Mouse (Mus musculus) left cerebral cortex, adult 18-20 months (tissue): Measurements from ENCODE around the gene Tceal7. TPM values are rescaled to one million over a fixed set of nuclear protein-coding genes. Genes with fewer than 3 reads are reported as not detected.
A peak's percentile ranks its signal among the peaks of the same experiment; 100 is the strongest.
"Not testable (repeated sequence)": the region's sequence is repeated elsewhere in the genome, so short reads cannot be mapped to it uniquely, and the experiment has no call there.

Experiments used
- DNase-seq, 2 experiments: peaks; one replicate each; pipeline ENCODE4 v3.0.0; 2021 to 2022; ENCODE audit warnings: low spot score in 2 of 2, mixed read lengths in 1 of 2
- long read RNA-seq, 2 experiments: library from polyadenylated mRNA; stranded (forward); transcript quantifications; one replicate each; pipeline ENCODE4 v2.0.0; 2021
- total RNA-seq, 2 experiments: library from RNA; stranded (reverse); gene quantifications; 2 replicates each; pipeline ENCODE4 v1.2.3; 2021

Gene Tceal7
- total RNA-seq, result 1 to 10 TPM; 1.8 to 3.0 TPM
- long read RNA-seq, experiment 1, partial matches to known transcripts, result 1 of 3 reads
- long read RNA-seq, experiment 1, other reads (novel, unspliced or antisense), result 2 of 3 reads
- long read RNA-seq, experiment 2, partial matches to known transcripts, result 0 of 1 reads
- long read RNA-seq, experiment 2, other reads (novel, unspliced or antisense), result 1 of 1 reads

GRCm38 (mm10) chrX:136214729-136215677, at the start of gene Tceal7, which contains the start of gene Bex1:
Gene Tceal7, plus strand, starts transcription at chrX:136214779.
Gene Bex1, minus strand, starts transcription at chrX:136215513.
- not testable (repeated sequence) for DNase-seq

DNA sequence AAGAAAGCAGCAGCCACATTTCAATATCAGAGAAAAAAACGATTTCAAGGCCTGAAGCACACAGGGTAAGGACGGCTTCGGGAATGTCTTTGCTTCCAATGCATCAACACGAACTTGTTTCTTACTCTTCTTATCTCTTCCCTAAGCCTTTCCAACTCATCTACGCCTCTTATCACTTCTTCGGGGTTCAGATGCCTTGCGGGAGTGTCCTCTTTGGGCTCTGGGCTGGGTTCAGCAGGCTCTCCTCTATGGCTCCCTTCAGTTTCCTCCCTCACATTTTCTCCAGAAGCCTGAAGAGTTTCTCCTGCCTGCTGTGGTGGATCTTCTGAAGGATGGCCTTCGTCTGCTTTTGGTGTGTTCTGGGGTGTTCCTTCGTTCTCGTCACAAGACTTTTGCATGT, 44.0 kb upstream of the Tceal7 start:
- no peak for DNase-seq

GRCm38 (mm10) chrX:136171189-136172117, 43.1 kb upstream of the Tceal7 start:
- DNase-seq, result peak; percentile 43 to 44

DNA sequence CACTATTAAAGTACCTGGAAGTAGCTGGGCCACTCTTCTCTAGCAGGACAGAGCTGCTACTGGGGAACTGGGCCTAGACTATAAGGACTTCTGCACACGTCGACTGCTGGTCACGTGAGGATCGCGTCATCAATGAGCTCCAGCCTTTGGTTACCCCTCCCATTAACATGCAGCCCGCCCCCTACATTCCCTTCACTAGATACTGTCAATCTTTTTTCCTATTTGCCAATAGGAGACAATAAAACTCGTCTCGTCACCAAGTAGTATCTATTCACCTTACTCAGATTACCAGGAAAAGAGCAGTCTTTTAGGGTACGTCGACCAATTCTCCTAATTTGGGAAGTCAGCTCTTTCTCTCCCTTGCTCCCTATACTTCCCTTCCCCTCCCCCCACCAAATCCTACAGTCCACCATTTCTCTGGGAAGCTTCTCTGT, 42.4 kb upstream of the Tceal7 start, which contains the start of gene Tceal8:
TSS of gene Tceal8 (minus strand) at position 225 of the 434 bp plus-strand sequence.
- DNase-seq, result peak; percentile 61 to 68

- DNase-seq, result no peak
These were observed 41.8 kb upstream of the Tceal7 start for GRCm38 (mm10) chrX:136172786-136173185.

DNA sequence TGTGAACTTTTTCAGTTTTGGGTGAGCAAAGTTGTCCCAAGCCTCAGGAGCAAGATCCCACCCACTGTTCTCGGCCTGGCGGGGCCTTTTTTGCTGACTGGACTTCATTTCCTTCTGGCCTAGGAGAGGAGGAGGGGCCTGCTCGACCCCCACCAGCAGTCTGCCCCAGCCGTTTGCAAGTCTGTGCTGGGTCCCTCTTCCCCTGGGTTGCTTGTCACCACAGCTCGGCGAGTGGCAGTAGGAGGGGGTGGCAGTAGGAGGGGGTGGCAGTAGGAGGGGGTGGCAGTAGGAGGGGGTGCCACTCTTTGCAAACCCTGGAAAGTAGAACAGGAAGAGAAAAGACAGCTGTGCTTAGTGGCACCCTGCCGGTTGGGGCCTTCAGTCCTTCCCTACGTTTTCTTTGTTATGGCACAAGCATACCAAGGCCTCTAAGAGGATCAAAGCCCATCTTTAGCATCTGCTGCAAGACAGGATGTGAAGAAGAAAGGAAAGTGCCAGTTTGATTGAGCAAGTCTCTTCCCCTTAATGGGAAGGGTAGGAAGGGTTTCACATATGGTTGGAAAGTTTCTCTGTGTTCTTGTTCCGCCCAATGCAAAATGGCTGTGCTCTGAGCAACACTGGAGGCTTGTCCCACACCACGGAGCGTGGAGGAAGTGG, 33.6 kb upstream of the Tceal7 start:
- DNase-seq, result no peak

DNA sequence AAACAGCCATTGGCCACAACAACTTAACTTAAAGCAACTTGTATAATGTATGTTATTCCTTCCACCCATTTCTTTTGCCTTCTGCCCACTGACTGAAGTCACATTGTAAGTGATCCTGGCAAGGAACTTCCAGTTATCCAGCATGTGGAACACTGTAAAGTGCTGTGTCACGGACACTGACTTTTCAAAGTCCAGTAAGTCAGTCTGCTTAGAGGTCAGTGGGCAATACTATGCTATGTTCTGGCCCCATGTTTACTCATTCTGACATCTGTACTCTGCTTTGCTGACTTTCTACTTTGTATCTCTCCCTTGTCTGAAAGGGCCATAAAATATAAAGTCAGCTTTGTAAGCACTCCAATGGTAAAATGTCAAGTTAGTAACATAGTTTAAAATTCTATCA, 31.5 kb upstream of the Tceal7 start:
- no peak for DNase-seq

GRCm38 (mm10) chrX:136195193-136195944, 19.2 kb upstream of the Tceal7 start:
- DNase-seq, result no peak

GRCm38 (mm10) chrX:136196873-136197272, 17.7 kb upstream of the Tceal7 start:
- DNase-seq, result no peak

DNA sequence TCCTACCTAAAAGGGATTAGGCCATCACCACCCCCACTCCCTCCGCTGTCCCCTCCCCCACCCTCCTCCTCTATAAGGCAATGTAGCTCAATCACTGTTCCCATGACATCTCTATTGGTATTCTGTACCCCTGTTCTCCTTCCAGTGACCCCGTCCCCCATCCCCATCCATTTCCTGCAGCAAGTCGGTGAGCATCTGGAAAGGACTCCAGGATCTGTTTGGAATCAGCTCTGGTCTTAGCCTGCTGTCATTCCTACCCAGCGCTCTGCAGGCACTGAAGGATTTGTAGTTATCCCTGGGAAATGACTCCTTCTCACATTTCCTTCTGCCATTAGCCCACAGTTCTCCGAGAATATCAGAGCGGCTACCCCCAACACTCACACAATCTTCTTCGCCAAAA, 11.3 kb upstream of the Tceal7 start:
- DNase-seq, result no peak

- peak; percentile 50 to 52 for DNase-seq
These were observed 10.9 kb upstream of the Tceal7 start, which contains the start of gene Tceal5 for GRCm38 (mm10) chrX:136203664-136204066. Gene Tceal5, minus strand, starts transcription at chrX:136203876.

DNA sequence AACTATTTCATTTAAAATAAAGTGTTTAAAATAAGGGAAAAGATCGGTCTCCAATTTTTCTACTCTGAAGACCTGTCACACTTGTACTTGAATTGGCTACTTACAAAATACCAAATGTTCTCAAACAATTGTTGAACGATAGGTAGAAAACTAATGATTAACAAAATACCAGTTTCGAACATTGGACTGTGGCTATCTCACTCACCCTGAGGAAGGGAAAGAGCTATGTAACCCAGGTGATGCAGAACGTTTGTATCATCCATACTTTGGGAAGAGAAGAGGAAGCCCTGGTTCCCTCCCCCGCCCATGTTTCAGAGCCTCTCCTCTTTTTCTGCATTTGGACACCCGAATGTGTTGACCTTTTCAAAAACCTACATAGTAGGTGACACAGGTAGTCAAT, 10.2 kb upstream of the Tceal7 start:
- DNase-seq, result no peak

DNA sequence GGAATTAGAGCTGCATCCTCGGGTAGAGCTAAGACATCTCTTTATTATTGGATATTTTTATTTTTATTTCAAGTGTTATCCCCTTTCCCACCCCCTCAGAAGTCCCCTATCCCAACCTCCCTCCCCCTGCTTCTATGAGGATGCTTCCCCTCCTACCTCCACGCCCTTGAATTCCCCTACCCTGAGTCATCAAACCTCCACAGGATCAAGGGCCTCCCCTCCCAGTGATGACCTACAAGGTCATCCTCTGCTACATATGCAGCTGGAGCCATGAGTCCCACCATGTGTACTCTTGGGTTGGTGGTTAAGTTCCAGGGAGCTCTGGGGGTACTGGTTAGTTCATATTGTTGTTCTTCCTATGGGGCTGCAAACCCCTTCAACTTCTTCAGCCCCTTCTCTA, 1.2 kb upstream of the Tceal7 start:
- DNase-seq, result no peak

- no peak for DNase-seq
These were observed 1.7 kb downstream of the Tceal7 start for GRCm38 (mm10) chrX:136216303-136216702.

GRCm38 (mm10) chrX:136223714-136224113, 9.1 kb downstream of the Tceal7 start:
- DNase-seq, result no peak

- no peak for DNase-seq
These were observed 13.2 kb downstream of the Tceal7 start for GRCm38 (mm10) chrX:136227768-136228167.

DNA sequence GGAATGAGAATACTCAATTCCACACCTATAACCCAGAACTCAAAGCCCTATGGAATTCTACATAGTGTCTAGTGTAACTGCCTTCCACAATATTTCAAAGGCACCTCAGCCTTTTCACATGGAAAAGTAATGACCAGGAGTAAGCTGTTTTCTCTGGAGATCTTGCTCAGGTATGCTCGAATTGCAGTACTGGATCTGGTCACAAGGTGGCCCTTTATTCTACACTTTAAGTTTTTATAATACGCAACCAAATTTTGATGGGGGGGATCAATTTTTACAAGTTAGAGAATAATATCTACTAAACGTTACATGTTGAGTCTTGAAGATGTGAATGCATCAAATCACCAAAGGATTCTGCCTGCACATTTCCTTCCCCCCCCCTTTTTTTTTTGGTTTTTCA, 23.5 kb downstream of the Tceal7 start:
- DNase-seq, result peak; percentile 17 to 54

DNA sequence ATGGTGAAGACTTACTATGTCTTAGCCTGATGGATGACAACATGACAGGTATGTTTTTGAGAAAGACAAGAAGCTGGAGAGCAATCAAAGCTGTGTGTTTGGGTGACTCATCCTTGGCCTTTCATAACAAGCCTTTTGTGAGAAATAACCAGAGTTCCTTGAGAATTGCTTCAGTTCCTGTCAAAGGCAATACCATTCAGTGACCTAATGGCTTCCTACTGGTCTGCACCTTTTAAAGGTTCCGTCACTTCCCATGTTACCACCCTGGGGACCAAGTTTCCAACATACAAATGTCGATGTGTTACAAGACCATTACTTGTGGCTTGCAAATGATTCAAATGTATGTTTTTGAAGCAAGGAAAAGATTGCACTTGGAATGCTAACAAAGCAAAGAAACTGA, 28.6 kb downstream of the Tceal7 start:
- DNase-seq, result no peak

GRCm38 (mm10) chrX:136244574-136245229, 30.1 kb downstream of the Tceal7 start, which contains the start of gene Tceal9:
Gene Tceal9, plus strand, starts transcription at chrX:136245079.
- DNase-seq, result peak; percentile 56 to 67
